Mouse (Mus musculus): Measurements from ENCODE around the gene Gorab. TPM values are rescaled to one million over a fixed set of nuclear protein-coding genes. Genes with fewer than 3 reads are reported as not detected.

The Gorab gene
- polyA plus RNA-seq, 1 experiment from 2014 or later = 19.6 TPM

DNA sequence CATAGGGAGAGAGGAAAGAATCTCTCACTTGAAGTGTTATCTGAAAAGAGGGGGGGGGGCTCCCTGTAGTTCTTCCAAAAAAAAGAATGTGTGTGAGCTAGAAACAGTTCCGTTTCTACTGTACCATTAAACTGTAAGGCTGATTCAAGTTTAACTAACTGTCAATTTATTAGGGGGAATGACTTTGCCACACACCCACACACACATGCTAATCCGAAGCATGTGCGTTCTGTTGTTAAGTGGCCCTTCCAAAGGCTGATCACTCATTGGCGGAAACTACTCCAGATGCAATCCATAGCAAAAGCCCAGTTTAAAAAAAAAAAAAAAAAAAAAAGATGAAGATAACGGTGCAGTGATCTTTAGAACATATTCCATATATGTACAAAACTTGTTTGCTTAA, 42.1 kb downstream of the Gorab start:
- ATAC-seq (ENCODE audit: low read depth) = no peak
- Histone ChIP-seq H3K27ac (ENCODE audit: low read depth, low read length) (no peak overlapping the region), H3K4me2 (ENCODE audit: low read depth, low read length) (no peak overlapping the region)

DNA sequence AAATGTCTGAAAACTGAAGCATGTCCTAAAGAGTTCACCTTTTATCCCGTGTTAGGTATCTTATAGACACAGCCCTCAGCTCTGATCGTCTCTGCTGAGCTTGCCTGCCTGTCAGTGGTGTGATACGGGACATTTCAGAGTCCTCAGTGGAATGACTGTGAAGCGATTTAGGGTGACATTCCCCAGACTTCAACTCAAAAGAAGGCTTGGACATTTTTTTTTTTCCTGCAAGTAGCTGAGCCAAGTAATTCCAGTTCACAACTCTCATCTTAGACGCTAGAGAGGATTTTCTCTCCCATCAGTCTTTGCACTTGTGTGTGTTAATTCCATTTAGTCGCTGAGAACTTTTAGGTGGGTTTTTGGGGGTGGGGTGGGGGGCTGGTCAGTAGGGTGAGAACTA, 42.7 kb downstream of the Gorab start:
- no peaks in the 10 kb centered on the region for H3K27me3 ChIP-seq (ENCODE audit: control insufficient read depth, insufficient read depth, low read length)
- H3K4me3 ChIP-seq (ENCODE audit: low read depth, low read length) = no peak overlapping the region
- H3K27ac ChIP-seq (ENCODE audit: low read depth, low read length) = no peak overlapping the region
- no peak overlapping the region for H3K4me2 ChIP-seq (ENCODE audit: low read depth, low read length)
- ATAC-seq (ENCODE audit: low read depth) = no peak
- H3K9ac ChIP-seq (replicated peaks; ENCODE audit: low read depth, low read length) = no peak overlapping the region
- no peaks in the 10 kb centered on the region for H3K4me1 ChIP-seq (ENCODE audit: control insufficient read depth, insufficient read depth, low read length)
- no peaks in the 10 kb centered on the region for H3K36me3 ChIP-seq (ENCODE audit: control insufficient read depth, insufficient read depth, low read length)
- 77% methylated on average over 6 of the region's 6 CpGs for WGBS
- no peaks in the 10 kb centered on the region for H3K9me3 ChIP-seq (ENCODE audit: control insufficient read depth, low read length)

More for the DNA sequence above, 42.1 kb downstream of the Gorab start:
- Histone ChIP-seq H3K9ac (replicated peaks; ENCODE audit: low read depth, low read length) (no peak overlapping the region), H3K4me1 (ENCODE audit: control insufficient read depth, insufficient read depth, low read length) (no peaks in the 10 kb centered on the region), H3K9me3 (ENCODE audit: control insufficient read depth, low read length) (no peaks in the 10 kb centered on the region), H3K27me3 (ENCODE audit: control insufficient read depth, insufficient read depth, low read length) (no peaks in the 10 kb centered on the region), H3K4me3 (ENCODE audit: low read depth, low read length) (no peak overlapping the region), H3K36me3 (ENCODE audit: control insufficient read depth, insufficient read depth, low read length) (no peaks in the 10 kb centered on the region)
- WGBS = 87% methylated on average over 5 of the region's 5 CpGs

DNA sequence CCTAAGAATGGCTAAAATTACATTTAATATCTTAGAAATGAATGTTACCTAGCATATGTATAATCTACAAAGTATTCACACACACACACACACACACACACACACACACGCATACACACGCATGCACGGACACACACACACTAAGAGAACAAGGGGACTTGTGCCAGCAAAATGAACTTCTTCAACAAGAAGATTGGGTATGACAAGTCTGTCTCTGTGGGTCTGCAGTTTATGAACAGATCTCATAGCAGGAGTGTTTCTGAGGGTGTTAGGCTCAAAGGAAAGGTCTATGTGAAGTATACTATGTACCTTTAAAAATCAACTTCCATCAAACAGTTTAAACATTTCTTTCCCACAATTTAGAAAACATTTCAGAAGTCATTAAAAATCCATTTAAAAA, 43.9 kb downstream of the Gorab start:
- Histone ChIP-seq H3K9ac (replicated peaks; ENCODE audit: low read depth, low read length) (no peak overlapping the region), H3K9me3 (ENCODE audit: control insufficient read depth, low read length) (no peaks in the 10 kb centered on the region), H3K27ac (ENCODE audit: low read depth, low read length) (no peak overlapping the region), H3K36me3 (ENCODE audit: control insufficient read depth, insufficient read depth, low read length) (no peaks in the 10 kb centered on the region), H3K27me3 (ENCODE audit: control insufficient read depth, insufficient read depth, low read length) (no peaks in the 10 kb centered on the region), H3K4me1 (ENCODE audit: control insufficient read depth, insufficient read depth, low read length) (no peaks in the 10 kb centered on the region), H3K4me3 (ENCODE audit: low read depth, low read length) (no peak overlapping the region), H3K4me2 (ENCODE audit: low read depth, low read length) (no peak overlapping the region)
- WGBS = 91% methylated on average over 3 of the region's 3 CpGs
- no peak for ATAC-seq (ENCODE audit: low read depth)

DNA sequence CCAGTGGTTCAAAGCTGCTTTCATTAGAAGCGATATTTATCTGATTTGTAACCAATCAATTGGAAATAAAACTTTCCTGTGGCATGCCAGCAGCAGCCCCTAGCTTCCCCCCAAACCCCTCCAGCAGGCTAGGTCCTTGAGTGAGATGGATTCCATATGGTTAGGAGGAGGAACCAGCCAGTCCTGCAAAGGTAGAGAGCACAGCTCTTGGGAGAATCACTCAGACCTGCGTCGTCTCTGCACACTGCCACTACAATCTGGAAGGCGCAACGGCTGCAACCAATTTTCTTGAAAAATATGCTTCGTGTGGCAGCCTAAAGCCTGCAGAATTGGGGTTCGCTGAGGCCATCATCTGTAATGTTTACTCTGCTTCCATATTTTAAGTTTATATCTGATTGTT, 45.3 kb downstream of the Gorab start:
- no peaks in the 10 kb centered on the region for H3K36me3 ChIP-seq (ENCODE audit: control insufficient read depth, insufficient read depth, low read length)
- no peaks in the 10 kb centered on the region for H3K27me3 ChIP-seq (ENCODE audit: control insufficient read depth, insufficient read depth, low read length)
- WGBS = 61% methylated on average over 7 of the region's 7 CpGs
- no peak overlapping the region for H3K4me2 ChIP-seq (ENCODE audit: low read depth, low read length)
- H3K9ac ChIP-seq (replicated peaks; ENCODE audit: low read depth, low read length) = no peak overlapping the region
- no peaks in the 10 kb centered on the region for H3K4me1 ChIP-seq (ENCODE audit: control insufficient read depth, insufficient read depth, low read length)
- no peak overlapping the region for H3K4me3 ChIP-seq (ENCODE audit: low read depth, low read length)
- ATAC-seq (ENCODE audit: low read depth) = no peak
- H3K27ac ChIP-seq (ENCODE audit: low read depth, low read length) = no peak overlapping the region
- H3K9me3 ChIP-seq (ENCODE audit: control insufficient read depth, low read length) = no peaks in the 10 kb centered on the region

DNA sequence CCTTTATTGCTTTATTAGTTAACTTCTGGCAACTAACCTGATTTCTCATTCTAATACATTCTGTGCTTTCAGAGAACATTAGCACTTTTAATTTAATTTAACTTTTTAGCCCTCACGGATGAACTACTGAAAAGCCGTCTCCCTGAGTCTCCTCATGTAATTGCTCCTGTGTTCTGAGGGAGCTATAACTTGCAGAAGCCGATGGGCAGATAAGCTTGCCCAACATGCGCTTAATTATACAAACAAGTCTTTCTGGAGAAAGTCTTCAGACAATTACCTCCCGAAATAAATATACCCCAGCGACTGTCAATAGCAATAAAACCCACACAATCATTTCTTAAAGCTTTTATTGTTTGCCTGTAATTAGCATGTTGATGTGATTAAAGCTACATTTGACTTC, 45.7 kb downstream of the Gorab start:
- 38% methylated on average over 6 of the region's 6 CpGs for WGBS

DNA sequence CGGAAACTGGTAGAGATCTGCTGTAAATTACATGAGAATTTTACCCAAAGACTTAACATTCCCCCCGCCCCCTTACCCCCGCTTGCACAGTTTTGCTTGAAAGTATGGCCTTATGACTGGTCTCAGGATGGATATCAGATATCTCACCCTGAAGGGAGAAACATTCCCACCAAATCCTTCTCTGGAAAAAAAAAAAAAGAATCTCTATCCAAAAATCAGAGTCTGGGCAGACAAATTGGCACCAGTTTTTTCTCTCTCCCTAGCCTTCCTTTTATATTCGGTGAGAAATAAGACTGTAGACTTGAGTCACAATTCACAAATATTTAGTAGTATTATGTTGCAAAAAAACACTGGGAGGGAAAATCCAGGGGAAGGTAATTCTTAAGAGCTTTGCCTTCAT, 47.3 kb downstream of the Gorab start:
- no peaks in the 10 kb centered on the region for H3K36me3 ChIP-seq (ENCODE audit: control insufficient read depth, insufficient read depth, low read length)
- ATAC-seq (ENCODE audit: low read depth) = no peak
- no peak overlapping the region for H3K4me2 ChIP-seq (ENCODE audit: low read depth, low read length)
- H3K9me3 ChIP-seq (ENCODE audit: control insufficient read depth, low read length) = no peaks in the 10 kb centered on the region
- WGBS = 61% methylated on average over 4 of the region's 4 CpGs
- H3K4me3 ChIP-seq (ENCODE audit: low read depth, low read length) = no peak overlapping the region
- no peak overlapping the region for H3K9ac ChIP-seq (replicated peaks; ENCODE audit: low read depth, low read length)
- H3K4me1 ChIP-seq (ENCODE audit: control insufficient read depth, insufficient read depth, low read length) = no peaks in the 10 kb centered on the region
- H3K27me3 ChIP-seq (ENCODE audit: control insufficient read depth, insufficient read depth, low read length) = no peaks in the 10 kb centered on the region
- H3K27ac ChIP-seq (ENCODE audit: low read depth, low read length) = no peak overlapping the region

More for the DNA sequence above, 45.7 kb downstream of the Gorab start:
- Histone ChIP-seq H3K36me3 (ENCODE audit: control insufficient read depth, insufficient read depth, low read length) (no peaks in the 10 kb centered on the region), H3K9ac (replicated peaks; ENCODE audit: low read depth, low read length) (no peak overlapping the region), H3K27ac (ENCODE audit: low read depth, low read length) (no peak overlapping the region), H3K4me3 (ENCODE audit: low read depth, low read length) (no peak overlapping the region), H3K9me3 (ENCODE audit: control insufficient read depth, low read length) (no peaks in the 10 kb centered on the region), H3K27me3 (ENCODE audit: control insufficient read depth, insufficient read depth, low read length) (no peaks in the 10 kb centered on the region), H3K4me1 (ENCODE audit: control insufficient read depth, insufficient read depth, low read length) (no peaks in the 10 kb centered on the region), H3K4me2 (ENCODE audit: low read depth, low read length) (no peak overlapping the region)
- no peak; the same call in 1 of the 2 replicates for ATAC-seq (ENCODE audit: low read depth)

DNA sequence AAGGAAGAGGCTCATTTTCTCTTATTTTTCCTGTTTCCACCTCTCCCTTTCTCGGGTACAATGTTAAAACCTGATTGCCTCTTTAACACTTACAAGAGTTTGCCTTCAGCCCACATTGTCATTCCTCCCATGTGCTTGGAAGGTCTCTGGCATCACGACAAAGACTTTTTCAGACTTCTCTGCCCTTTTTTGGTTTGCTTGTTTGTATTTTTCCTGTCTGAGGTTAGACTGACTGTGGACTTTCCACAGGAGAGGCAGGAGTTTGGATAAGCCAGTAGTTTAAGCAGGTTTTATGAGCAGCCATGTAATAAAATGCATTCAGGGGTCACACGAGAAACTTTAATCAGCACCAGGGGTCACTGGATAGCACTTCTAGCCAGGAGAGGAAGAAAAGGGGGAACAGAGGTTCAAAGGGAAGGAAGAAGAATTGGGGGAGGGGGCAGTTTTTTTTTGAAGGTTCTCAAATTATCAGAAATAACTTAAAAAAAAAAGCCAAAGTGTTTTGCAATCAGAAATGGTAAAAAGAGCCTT, 47.8 kb downstream of the Gorab start:
- Histone ChIP-seq H3K27ac (ENCODE audit: low read depth, low read length) (no peak overlapping the region), H3K4me3 (ENCODE audit: low read depth, low read length) (no peak overlapping the region), H3K4me2 (ENCODE audit: low read depth, low read length) (no peak overlapping the region), H3K9ac (replicated peaks; ENCODE audit: low read depth, low read length) (no peak overlapping the region), H3K4me1 (ENCODE audit: control insufficient read depth, insufficient read depth, low read length) (no peaks in the 10 kb centered on the region), H3K27me3 (ENCODE audit: control insufficient read depth, insufficient read depth, low read length) (no peaks in the 10 kb centered on the region), H3K9me3 (ENCODE audit: control insufficient read depth, low read length) (no peaks in the 10 kb centered on the region), H3K36me3 (ENCODE audit: control insufficient read depth, insufficient read depth, low read length) (no peaks in the 10 kb centered on the region)
- WGBS = 12% methylated on average over 3 of the region's 3 CpGs
- ATAC-seq (ENCODE audit: low read depth) = no peak

DNA sequence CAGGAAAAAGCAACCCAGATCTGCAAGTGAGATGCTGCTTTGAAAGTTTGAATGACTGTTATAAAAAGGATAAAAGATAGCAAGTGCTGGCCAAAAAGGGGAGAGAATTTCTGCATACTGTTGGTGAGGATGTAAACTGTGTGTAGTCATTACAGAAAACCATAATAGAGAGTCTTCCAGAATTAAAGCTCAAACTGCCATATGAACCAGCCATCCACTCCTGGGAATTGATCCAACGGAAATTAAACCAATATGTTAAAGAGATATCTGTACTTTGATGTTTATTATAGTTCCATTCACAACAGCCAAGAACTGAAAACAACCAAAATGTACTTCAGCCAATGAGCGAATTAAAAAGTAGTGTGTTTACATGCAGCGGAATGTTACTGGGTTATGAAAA, 52.5 kb downstream of the Gorab start:
- Histone ChIP-seq H3K4me1 (ENCODE audit: control insufficient read depth, insufficient read depth, low read length) (no peaks in the 10 kb centered on the region), H3K36me3 (ENCODE audit: control insufficient read depth, insufficient read depth, low read length) (no peaks in the 10 kb centered on the region), H3K9ac (replicated peaks; ENCODE audit: low read depth, low read length) (no peak overlapping the region), H3K27me3 (ENCODE audit: control insufficient read depth, insufficient read depth, low read length) (no peaks in the 10 kb centered on the region), H3K4me2 (ENCODE audit: low read depth, low read length) (no peak overlapping the region), H3K9me3 (ENCODE audit: control insufficient read depth, low read length) (no peaks in the 10 kb centered on the region), H3K4me3 (ENCODE audit: low read depth, low read length) (no peak overlapping the region), H3K27ac (ENCODE audit: low read depth, low read length) (no peak overlapping the region)
- no peak for ATAC-seq (ENCODE audit: low read depth)
- WGBS = 84% methylated on average over 3 of the region's 3 CpGs

DNA sequence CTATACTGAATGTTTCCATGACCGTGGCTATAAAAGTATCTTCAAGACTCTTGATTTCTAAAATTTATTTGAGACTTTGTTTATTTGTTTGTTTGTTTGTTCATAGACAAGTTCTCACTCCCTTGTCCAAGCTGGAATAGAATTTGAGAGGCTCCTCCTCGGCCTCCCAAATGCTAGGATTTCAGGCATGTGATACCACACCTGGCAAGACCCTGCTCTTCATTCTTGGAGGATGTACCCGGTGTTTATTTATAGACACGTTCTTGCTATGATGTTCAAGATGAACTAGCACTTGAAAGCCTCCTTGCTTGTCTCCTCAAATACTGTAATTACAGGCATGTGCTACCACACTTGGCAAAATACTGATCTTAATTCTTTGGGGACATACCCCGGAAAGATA, 57.9 kb downstream of the Gorab start:
- H3K27ac ChIP-seq (ENCODE audit: low read depth, low read length) = no peak overlapping the region
- 87% methylated on average over 5 of the region's 5 CpGs for WGBS
- no peak overlapping the region for H3K4me3 ChIP-seq (ENCODE audit: low read depth, low read length)
- no peaks in the 10 kb centered on the region for H3K36me3 ChIP-seq (ENCODE audit: control insufficient read depth, insufficient read depth, low read length)
- no peaks in the 10 kb centered on the region for H3K4me1 ChIP-seq (ENCODE audit: control insufficient read depth, insufficient read depth, low read length)
- H3K9ac ChIP-seq (replicated peaks; ENCODE audit: low read depth, low read length) = no peak overlapping the region
- H3K9me3 ChIP-seq (ENCODE audit: control insufficient read depth, low read length) = no peaks in the 10 kb centered on the region
- H3K4me2 ChIP-seq (ENCODE audit: low read depth, low read length) = no peak overlapping the region
- H3K27me3 ChIP-seq (ENCODE audit: control insufficient read depth, insufficient read depth, low read length) = no peaks in the 10 kb centered on the region
- ATAC-seq (ENCODE audit: low read depth) = no peak

DNA sequence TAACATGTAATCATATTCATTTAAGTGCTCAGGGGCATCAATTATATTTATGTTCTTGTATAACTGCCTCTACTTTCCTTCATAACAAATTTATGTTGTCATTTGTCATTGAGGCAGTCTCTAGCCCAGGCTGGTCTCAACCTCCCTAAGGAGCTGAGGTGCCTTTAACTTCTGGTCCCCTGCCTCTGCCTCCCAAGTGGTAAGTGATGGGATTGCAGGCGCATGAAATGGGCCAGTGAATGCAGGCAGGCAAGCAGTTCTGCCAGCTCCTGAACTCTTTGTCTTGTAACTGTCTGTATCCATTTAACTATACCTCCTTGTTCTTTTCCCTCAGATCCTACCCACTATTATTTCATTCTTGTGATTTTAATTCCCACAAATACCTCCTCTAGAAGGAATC, 58.5 kb downstream of the Gorab start:
- H3K27me3 ChIP-seq (ENCODE audit: control insufficient read depth, insufficient read depth, low read length) = no peaks in the 10 kb centered on the region
- 28% methylated on average over 1 of the region's 1 CpGs for WGBS
- H3K4me3 ChIP-seq (ENCODE audit: low read depth, low read length) = no peak overlapping the region
- H3K27ac ChIP-seq (ENCODE audit: low read depth, low read length) = no peak overlapping the region
- H3K9me3 ChIP-seq (ENCODE audit: control insufficient read depth, low read length) = no peaks in the 10 kb centered on the region
- no peaks in the 10 kb centered on the region for H3K36me3 ChIP-seq (ENCODE audit: control insufficient read depth, insufficient read depth, low read length)
- H3K4me2 ChIP-seq (ENCODE audit: low read depth, low read length) = no peak overlapping the region
- ATAC-seq (ENCODE audit: low read depth) = no peak
- H3K4me1 ChIP-seq (ENCODE audit: control insufficient read depth, insufficient read depth, low read length) = no peaks in the 10 kb centered on the region
- no peak overlapping the region for H3K9ac ChIP-seq (replicated peaks; ENCODE audit: low read depth, low read length)

All from neural tube, embryonic 14.5 days (tissue).